Mouse (Mus musculus) C2C12 (cell line): ENCODE data around the gene Dner. TPM values are rescaled to one million over a fixed set of nuclear protein-coding genes. Genes with fewer than 3 reads are reported as not detected.

Experiments
- H3K27me3 ChIP-seq: one replicate; pipeline ENCODE4 v1.6.1; 2011; ENCODE audit not compliant: control insufficient read depth, insufficient read depth, insufficient read length
- H3K36me3 ChIP-seq: one replicate; pipeline ENCODE4 v1.6.1; 2011; ENCODE audit not compliant: control insufficient read depth, insufficient read depth
- H3K4me3 ChIP-seq: one replicate; pipeline ENCODE4 v1.5.1; 2011; ENCODE audit warnings: mild to moderate bottlenecking, control low read depth; ENCODE audit not compliant: poor library complexity, insufficient read depth, severe bottlenecking
- H3K79me2 ChIP-seq: one replicate; pipeline ENCODE4 v1.6.1; 2011; ENCODE audit not compliant: control insufficient read depth, insufficient read depth
- H3K79me3 ChIP-seq: one replicate; pipeline ENCODE4 v1.6.1; 2011; ENCODE audit warnings: low read depth, control low read depth
- H3ac ChIP-seq: one replicate; pipeline ENCODE3; 2011; ENCODE audit warnings: low read depth; ENCODE audit not compliant: control insufficient read depth, insufficient read length
- CEBPB ChIP-seq: IDR thresholded peaks from one replicate; pipeline ENCODE4 v1.6.1; 2011; ENCODE audit warnings: low read depth, mild to moderate bottlenecking, control low read depth, moderate library complexity
- CTCF ChIP-seq: IDR thresholded peaks from one replicate; pipeline ENCODE4 v1.5.1; 2011; ENCODE audit not compliant: control insufficient read depth, insufficient read depth, insufficient read length
- FOSL1 ChIP-seq: IDR thresholded peaks from one replicate; pipeline ENCODE4 v1.8.0; 2011; ENCODE audit warnings: mild to moderate bottlenecking, low read length; ENCODE audit not compliant: poor library complexity, insufficient read depth, severe bottlenecking
- MAX ChIP-seq: IDR thresholded peaks from one replicate; pipeline ENCODE4 v1.6.1; 2011; ENCODE audit warnings: mild to moderate bottlenecking, control low read depth
- MYOD1 ChIP-seq: IDR thresholded peaks from one replicate; pipeline ENCODE4 v1.6.1; 2011; ENCODE audit warnings: low read depth; ENCODE audit not compliant: control insufficient read depth, insufficient read length
- MYOG ChIP-seq: IDR thresholded peaks from one replicate; pipeline ENCODE4 v1.6.1; 2011; ENCODE audit not compliant: control insufficient read depth, insufficient read length; ENCODE audit errors: extremely low read depth
- USF1 ChIP-seq: IDR thresholded peaks from one replicate; pipeline ENCODE4 v1.6.1; 2011; ENCODE audit warnings: low read depth, mild to moderate bottlenecking, control low read depth, moderate library complexity
- polyA plus RNA-seq: library from polyadenylated mRNA; unstranded; fragments of >200 nt; fragmentation: generic; extraction: Trizol; gene quantifications from one replicate; pipeline ENCODE4 v1.2.1, GENCODE M21; 2012; ENCODE audit warnings: missing spikeins

Gene Dner
- polyA plus RNA-seq, 1 experiment = 0.04 TPM

- no peaks in the 10 kb centered on the region for H3K79me3 ChIP-seq
- no peaks in the 10 kb centered on the region for H3K36me3 ChIP-seq
- H3ac ChIP-seq = no peak overlapping the region
- no peaks in the 10 kb centered on the region for H3K79me2 ChIP-seq
- no peaks in the 10 kb centered on the region for H3K27me3 ChIP-seq
- TF ChIP-seq FOSL1 (no peak), MYOD1 (no peak), MYOG (no peak), MAX (no peak), CEBPB (no peak), USF1 (no peak), CTCF (no peak)
- H3K4me3 ChIP-seq = no peak overlapping the region
Observed at GRCm38 (mm10) chr1:84362709-84363617, 333.1 kb downstream of the Dner start.

GRCm38 (mm10) chr1:84362209-84362608 lies 333.8 kb downstream of the Dner start:
- no peaks in the 10 kb centered on the region for H3K79me2 ChIP-seq
- H3K27me3 ChIP-seq = no peaks in the 10 kb centered on the region
- no peak overlapping the region for H3ac ChIP-seq
- no peaks in the 10 kb centered on the region for H3K79me3 ChIP-seq
- no peak overlapping the region for H3K4me3 ChIP-seq
- no peaks in the 10 kb centered on the region for H3K36me3 ChIP-seq
- TF ChIP-seq MAX (no peak), FOSL1 (no peak), CTCF (no peak), MYOG (no peak), USF1 (no peak)

- Histone ChIP-seq H3K4me3 (no peak overlapping the region), H3K36me3 (no peaks in the 10 kb centered on the region), H3K27me3 (no peaks in the 10 kb centered on the region), H3ac (no peak overlapping the region), H3K79me3 (no peaks in the 10 kb centered on the region), H3K79me2 (no peaks in the 10 kb centered on the region)
- TF ChIP-seq MAX = no peak
- no peak for TF ChIP-seq CEBPB
Observed at GRCm38 (mm10) chr1:84361389-84361788, 334.6 kb downstream of the Dner start.

- TF ChIP-seq FOSL1 (peak; percentile 72), USF1 (peak; percentile 61), CEBPB (no peak), MYOD1 (peak; percentile 37), MAX (no peak)
Observed at GRCm38 (mm10) chr1:84359611-84360500, 336.2 kb downstream of the Dner start.

GRCm38 (mm10) chr1:84357216-84357615 lies 338.8 kb downstream of the Dner start:
- no peaks in the 10 kb centered on the region for H3K79me2 ChIP-seq
- H3K36me3 ChIP-seq = no peaks in the 10 kb centered on the region
- TF ChIP-seq MAX = no peak
- no peak for TF ChIP-seq CEBPB
- TF ChIP-seq CTCF = no peak
- TF ChIP-seq MYOD1 = no peak
- no peak for TF ChIP-seq FOSL1
- TF ChIP-seq MYOG = no peak
- TF ChIP-seq USF1 = no peak
- no peaks in the 10 kb centered on the region for H3K27me3 ChIP-seq
- no peak overlapping the region for H3K4me3 ChIP-seq
- H3ac ChIP-seq = no peak overlapping the region
- no peaks in the 10 kb centered on the region for H3K79me3 ChIP-seq

More at GRCm38 (mm10) chr1:84359611-84360500, 336.2 kb downstream of the Dner start:
- Histone ChIP-seq H3ac (no peak overlapping the region), H3K79me2 (no peaks in the 10 kb centered on the region), H3K4me3 (no peak overlapping the region), H3K36me3 (no peaks in the 10 kb centered on the region), H3K27me3 (no peaks in the 10 kb centered on the region), H3K79me3 (no peaks in the 10 kb centered on the region)

- no peaks in the 10 kb centered on the region for H3K27me3 ChIP-seq
- TF ChIP-seq USF1 (no peak), MYOD1 (no peak), CTCF (no peak)
Observed at GRCm38 (mm10) chr1:84350262-84350661, 345.8 kb downstream of the Dner start.

More at GRCm38 (mm10) chr1:84350262-84350661, 345.8 kb downstream of the Dner start:
- Histone ChIP-seq H3K36me3 (no peaks in the 10 kb centered on the region), H3K79me3 (no peaks in the 10 kb centered on the region), H3K4me3 (no peak overlapping the region), H3K79me2 (no peaks in the 10 kb centered on the region), H3ac (no peak overlapping the region)
